Mouse (Mus musculus): ENCODE measurements around the gene Elp6.

DNA sequence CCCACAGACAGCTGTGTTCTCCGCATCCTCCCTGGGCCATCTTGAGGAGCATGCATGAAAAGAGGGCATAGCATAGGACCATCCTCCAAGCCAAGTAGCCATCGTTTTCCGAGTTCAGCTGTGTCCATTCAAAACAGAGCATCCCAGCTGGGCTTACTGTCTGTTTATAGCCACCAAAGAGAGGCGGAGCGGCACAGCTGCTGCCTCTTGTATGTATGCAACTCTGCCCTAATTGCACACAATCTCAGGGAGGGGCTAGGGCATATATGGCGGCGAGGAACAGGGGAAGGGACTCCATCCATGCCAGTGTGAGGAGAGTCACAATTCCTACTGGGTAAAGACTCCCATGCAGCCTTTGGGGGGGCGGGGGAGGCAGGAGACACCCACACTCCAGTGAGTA lies 41.8 kb upstream of the Elp6 start:
- no peak for TF ChIP-seq CTCF (IDR thresholded peaks at IDR 0.05; ENCODE audit: control insufficient read depth, insufficient read depth, low read length)
- no peak for TF ChIP-seq POLR2A (IDR thresholded peaks at IDR 0.05; ENCODE audit: borderline replicate concordance, control insufficient read depth, low read depth, low read length)

Data from bone marrow, adult 2 months (tissue).